Comparison of ENCODE assay signal across 8 mouse cellular contexts in the genomic region with DNA sequence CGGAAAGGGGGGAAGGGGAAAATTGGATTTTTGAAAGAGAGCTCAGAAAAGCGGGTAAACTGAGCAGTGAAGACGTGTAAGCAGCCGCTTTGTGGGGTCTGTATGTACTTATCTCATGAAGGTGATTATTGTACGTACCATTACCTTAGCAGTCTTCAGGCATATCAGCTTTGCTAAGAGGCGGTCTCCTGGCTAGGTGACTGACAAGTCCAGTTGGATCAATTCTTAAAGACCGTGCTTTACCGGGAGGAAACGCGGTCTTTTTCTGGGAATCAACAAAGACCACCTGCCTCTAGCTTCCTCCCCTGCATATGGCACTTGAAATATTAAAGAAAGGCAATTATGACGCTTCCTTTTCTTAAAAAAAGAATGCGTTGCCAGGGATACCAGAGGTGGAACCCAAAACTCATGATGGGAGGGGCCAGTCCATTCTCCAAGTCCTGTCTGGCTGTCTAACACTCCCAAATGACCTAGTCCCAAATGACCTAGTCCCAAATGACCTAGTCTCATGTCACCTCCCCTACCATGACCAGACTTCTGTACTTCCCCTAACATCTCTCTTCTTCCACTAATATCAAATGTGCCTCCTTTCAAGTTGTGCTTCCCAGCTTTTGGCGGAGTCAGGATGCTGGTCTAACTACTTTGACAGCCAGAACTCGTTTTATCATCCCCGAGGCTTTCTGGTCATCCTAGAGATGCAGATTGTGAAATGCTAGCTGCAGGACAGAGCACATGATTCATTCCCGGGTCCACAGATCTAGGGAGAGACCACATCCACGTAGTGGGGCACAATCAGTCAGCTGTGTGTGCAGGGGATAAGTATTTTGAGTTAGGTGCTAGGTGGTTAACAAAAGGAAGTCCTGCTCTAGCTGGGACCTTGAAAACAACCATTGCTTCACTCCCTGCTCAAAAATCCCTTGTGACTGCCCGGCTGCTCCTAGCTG. TPM values are rescaled to one million over a fixed set of nuclear protein-coding genes. Genes with fewer than 3 reads are reported as not detected.
A peak's percentile ranks its signal among the peaks of the same experiment; 100 is the strongest.
DNase-seq lines count a peak whose midpoint lies in the region; ATAC-seq lines count a peak whose summit lies in the region.

No protein-coding gene starts in this region.

- H3K9me3 ChIP-seq in hindbrain, embryonic 12.5 days (replicated peaks), result no peaks in the 10 kb centered on the region
- H3K9me3 ChIP-seq in midbrain, embryonic 14.5 days (ENCODE audit: control insufficient read depth, low read length), result no peaks in the 10 kb centered on the region

- 0 out of 2 replicates have a peak, but pooled peaks have one; percentile 17 for ATAC-seq in hindbrain, embryonic 12.5 days (ENCODE audit: low FRiP score)
- no peak for ATAC-seq in midbrain, embryonic 14.5 days (ENCODE audit: low FRiP score, low TSS enrichment)

- H3K36me3 ChIP-seq in hindbrain, embryonic 12.5 days, result no peaks in the 10 kb centered on the region
- H3K36me3 ChIP-seq in midbrain, embryonic 14.5 days (ENCODE audit: control insufficient read depth, insufficient read depth, low read length), result no peaks in the 10 kb centered on the region

- H3K4me3 ChIP-seq in hindbrain, embryonic 12.5 days, result peak overlapping the region; percentile 57
- H3K4me3 ChIP-seq in midbrain, embryonic 14.5 days (replicated peaks; ENCODE audit: low read depth, low read length), result peak overlapping the region; percentile 53

- H3K4me1 ChIP-seq in hindbrain, embryonic 12.5 days, result peaks cover 10% of the 10 kb centered on the region
- peaks cover 7% of the 10 kb centered on the region for H3K4me1 ChIP-seq in midbrain, embryonic 14.5 days (ENCODE audit: control insufficient read depth, insufficient read depth, low read length)

- peak overlapping the region; percentile 66 for H3K9ac ChIP-seq in hindbrain, embryonic 12.5 days
- peak overlapping the region; percentile 59 for H3K9ac ChIP-seq in midbrain, embryonic 14.5 days (replicated peaks; ENCODE audit: low read length)

- H3K27ac ChIP-seq in hindbrain, embryonic 12.5 days, result no peak overlapping the region
- no peak overlapping the region for H3K27ac ChIP-seq in midbrain, embryonic 14.5 days (replicated peaks; ENCODE audit: low read depth, low read length)

- peak overlapping the region; percentile 77 for H3K4me2 ChIP-seq in hindbrain, embryonic 12.5 days (replicated peaks)
- H3K4me2 ChIP-seq in midbrain, embryonic 14.5 days (ENCODE audit: low read length), result peak overlapping the region; percentile 57

- peaks cover 33% of the 10 kb centered on the region for H3K27me3 ChIP-seq in hindbrain, embryonic 12.5 days
- H3K27me3 ChIP-seq in midbrain, embryonic 14.5 days (ENCODE audit: control insufficient read depth, insufficient read depth, low read length), result peaks cover 16% of the 10 kb centered on the region

- DNase-seq in kidney, adult 18-20 months, result peak; percentile 13
- DNase-seq in kidney, adult 8-10 months, result no peak
- DNase-seq in brain, adult 2 months (ENCODE audit: low read depth, low spot score), result peak; percentile 48
- peak; percentile 29 for DNase-seq in midbrain, embryonic 14.5 days
- DNase-seq in gastrocnemius, postnatal 36 days, result no peak
- no peak for DNase-seq in urinary bladder, postnatal 10 days (ENCODE audit: low spot score)
- DNase-seq in right cerebral cortex, postnatal 4 days, result no peak

- WGBS in hindbrain, embryonic 12.5 days, result 44% methylated on average over 18 of the region's 18 CpGs
- WGBS in midbrain, embryonic 14.5 days, result 32% methylated on average over 18 of the region's 18 CpGs

- intact Hi-C loops in gastrocnemius, postnatal 36 days (cut with DNase I), result no loop called here

RNA-seq across cellular contexts. Expression of a gene that starts 1.3 kb away (rescaled TPM):
- 19.5 and 19.6 TPM in 2 replicates for polyA plus RNA-seq in hindbrain, embryonic 12.5 days (2016; fragmentation: Nextera tagmentation; extraction: Ambion mirVana)
- 31.0 and 31.6 TPM in 2 replicates for polyA plus RNA-seq in midbrain, embryonic 14.5 days (2014; fragmentation: Nextera tagmentation; extraction: Ambion mirVana)
- 1 to 10 TPM; 5.3 to 6.0 TPM for total RNA-seq in gastrocnemius, postnatal 36 days (2021)

RNA-seq across cellular contexts. Expression of a gene that starts 9.6 kb away (rescaled TPM):
- polyA plus RNA-seq in hindbrain, embryonic 12.5 days (2016; fragmentation: Nextera tagmentation; extraction: Ambion mirVana), result 0.08 TPM in 1 of 2 replicates, not detected in the other
- 0.09 TPM in 1 of 2 replicates, not detected in the other for polyA plus RNA-seq in midbrain, embryonic 14.5 days (2014; fragmentation: Nextera tagmentation; extraction: Ambion mirVana)
- total RNA-seq in gastrocnemius, postnatal 36 days (2021), result not detected

RNA-seq across cellular contexts. Expression of a gene that starts 46.9 kb away (rescaled TPM):
- 0.67 TPM in 1 of 2 replicates, not detected in the other for polyA plus RNA-seq in hindbrain, embryonic 12.5 days (2016; fragmentation: Nextera tagmentation; extraction: Ambion mirVana)
- polyA plus RNA-seq in midbrain, embryonic 14.5 days (2014; fragmentation: Nextera tagmentation; extraction: Ambion mirVana), result not detected in 2 replicates
- total RNA-seq in gastrocnemius, postnatal 36 days (2021), result not detected

Comparison
In these comparisons a context has a peak if more than half of its experiments do, and no peak if none do; other contexts are left out.
1. DNase-seq: peak in kidney, adult 18-20 months (single experiment), brain, adult 2 months (single experiment) and midbrain, embryonic 14.5 days (single experiment); none in kidney, adult 8-10 months (0 of 2), gastrocnemius, postnatal 36 days (0 of 2), urinary bladder, postnatal 10 days (single experiment) and right cerebral cortex, postnatal 4 days (single experiment).